Mouse (Mus musculus) MN1 (cell line): ENCODE data around the gene Serpina3k.
"Not testable (repeated sequence)": the region's sequence is repeated elsewhere in the genome, so short reads cannot be mapped to it uniquely, and the experiment has no call there.

Experiments used
- DNase-seq: peaks from one replicate; pipeline ENCODE4 v3.0.0-alpha.2; 2016; ENCODE audit warnings: low spot score

Serpina3k gene

DNA sequence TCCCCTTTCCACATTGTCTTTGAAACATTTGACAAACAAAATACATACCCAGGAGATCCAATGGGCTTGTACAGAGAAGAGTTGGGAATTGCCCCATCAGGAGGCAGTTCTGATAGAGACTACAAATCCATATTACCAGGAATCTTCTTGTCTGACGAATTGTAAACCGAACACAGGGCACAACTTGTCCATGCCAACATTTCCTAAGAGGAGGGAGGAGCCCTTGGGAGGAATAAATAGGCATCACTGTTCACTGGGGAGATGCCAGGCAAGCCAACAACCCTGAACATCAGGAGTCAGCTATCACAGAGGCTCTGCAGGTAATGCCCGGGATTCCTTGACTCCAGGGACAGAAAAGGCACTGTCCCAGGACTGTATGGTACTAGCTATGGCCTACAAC is at the start of gene Serpina3k, which contains the start of gene Serpina3m:
Serpina3k (plus strand) TSS at position 261 of the 400 bp plus-strand sequence.
Serpina3m (plus strand) TSS at position 261 of the 400 bp plus-strand sequence.
- DNase-seq: not testable (repeated sequence)

DNA sequence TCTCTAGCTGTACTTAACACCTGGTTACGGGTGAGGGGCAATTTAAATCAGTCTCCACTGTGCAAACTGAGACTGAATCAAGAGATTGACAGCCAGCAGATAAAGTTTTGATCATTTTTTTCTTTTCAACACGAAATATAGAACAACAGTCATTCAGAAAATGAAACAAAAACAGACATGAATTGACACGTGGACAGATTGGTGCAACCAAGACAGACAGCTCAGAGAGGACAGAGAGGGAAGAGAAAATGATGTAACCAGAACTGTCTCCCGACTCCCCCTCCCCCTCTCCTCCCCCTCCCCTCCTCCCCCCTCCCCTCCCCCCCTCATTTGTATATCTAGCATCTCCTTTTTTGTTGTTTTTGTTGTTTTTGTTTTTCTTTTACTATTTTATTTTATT is 48.4 kb upstream of the Serpina3k start:
- no peak for DNase-seq

DNA sequence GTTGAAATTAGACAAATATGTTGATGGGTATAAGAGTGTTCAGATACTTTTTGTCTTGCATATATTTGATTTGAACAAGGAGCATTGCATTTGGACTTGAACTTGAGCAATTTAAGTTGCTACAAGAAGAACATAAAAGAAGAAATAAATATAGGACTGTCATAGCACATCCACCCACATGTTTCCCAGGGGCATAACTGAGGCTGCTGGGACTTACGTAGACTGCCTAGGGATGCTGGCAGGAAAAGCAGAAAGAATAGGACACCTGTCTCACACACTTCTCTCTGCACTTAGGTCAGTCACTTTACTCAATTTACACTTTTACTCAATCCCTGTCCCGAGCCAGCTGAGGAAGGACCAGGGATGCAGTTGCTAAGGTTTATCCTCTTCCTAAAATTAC is 44.3 kb upstream of the Serpina3k start:
- DNase-seq: no peak

DNA sequence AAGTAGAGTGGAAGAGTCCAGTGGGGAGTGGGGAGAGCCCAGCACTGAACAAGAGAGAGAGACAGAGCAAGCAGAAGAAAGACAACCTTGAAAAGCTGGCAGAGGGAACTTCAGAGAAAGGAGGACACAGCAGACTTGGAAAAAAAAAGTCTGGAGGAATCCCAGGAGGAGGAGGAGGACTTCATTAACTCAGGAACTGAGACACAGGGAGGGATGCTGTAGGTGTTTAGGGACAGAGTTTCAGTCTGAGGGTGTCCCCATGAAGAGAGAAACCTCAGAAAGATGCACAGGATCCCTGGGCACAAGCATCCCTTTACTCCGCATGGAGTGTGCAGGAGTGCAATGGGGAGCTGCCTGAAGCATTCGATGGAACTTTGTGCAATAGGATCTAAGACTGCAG is 40.2 kb upstream of the Serpina3k start:
- DNase-seq: no peak

DNA sequence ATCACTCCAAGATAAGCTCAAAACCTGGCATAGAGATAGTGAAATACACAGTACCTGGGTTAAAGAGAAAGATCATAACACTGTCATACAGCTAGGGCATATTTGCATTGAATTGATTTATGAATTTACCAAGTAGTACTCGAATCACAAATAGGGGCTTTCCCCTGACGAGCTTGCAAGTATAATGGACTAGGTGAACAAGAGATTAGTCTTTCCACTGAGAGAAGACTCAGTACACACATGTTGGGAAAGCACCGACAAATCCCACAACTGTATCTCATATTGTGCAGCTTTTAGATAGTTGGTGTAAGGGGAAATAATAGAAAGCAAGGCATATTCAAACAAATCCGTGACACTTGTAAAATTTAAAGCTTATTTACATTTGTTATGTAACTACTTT is 32.3 kb upstream of the Serpina3k start:
- no peak for DNase-seq

DNA sequence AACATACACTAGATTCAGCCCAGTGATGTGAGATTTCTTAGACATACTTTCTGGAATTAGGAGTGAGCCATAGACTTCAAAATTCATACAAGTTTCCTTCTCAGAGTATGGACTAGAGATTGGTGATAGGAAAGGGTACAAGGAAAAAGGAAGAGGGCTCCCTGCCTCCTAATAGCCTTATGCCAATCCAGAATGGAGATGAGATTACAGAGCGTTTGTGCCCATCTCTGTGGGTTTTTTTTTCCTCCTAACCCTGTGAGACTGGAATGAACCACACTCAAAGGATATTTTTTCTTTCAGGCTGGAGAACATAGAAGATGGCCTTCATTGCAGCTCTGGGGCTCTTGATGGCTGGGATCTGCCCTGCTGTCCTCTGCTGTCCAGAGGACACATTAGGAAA is 24.0 kb upstream of the Serpina3k start, which contains the start of gene Serpina3j:
Serpina3j (plus strand) TSS at position 301 of the 400 bp plus-strand sequence.
- no peak for DNase-seq

DNA sequence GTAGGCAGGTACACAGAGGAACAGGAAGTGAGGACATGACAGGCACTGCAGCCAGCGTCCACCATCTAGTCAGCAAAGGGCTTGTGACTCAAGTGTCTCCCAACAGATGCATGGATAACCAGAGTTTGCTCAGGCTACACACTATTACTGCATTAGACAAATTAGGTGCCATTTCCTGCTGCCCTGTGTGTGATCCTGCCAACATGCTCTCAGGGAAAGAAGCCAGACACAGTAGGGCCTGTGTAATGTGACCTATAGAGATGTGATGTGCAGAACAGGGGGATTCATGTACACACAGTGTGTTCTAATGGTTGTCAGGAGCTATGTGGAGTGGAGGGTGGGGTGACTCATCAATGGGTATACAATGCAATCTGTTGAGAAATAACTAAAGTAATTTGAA is 15.8 kb upstream of the Serpina3k start:
- no peak for DNase-seq

DNA sequence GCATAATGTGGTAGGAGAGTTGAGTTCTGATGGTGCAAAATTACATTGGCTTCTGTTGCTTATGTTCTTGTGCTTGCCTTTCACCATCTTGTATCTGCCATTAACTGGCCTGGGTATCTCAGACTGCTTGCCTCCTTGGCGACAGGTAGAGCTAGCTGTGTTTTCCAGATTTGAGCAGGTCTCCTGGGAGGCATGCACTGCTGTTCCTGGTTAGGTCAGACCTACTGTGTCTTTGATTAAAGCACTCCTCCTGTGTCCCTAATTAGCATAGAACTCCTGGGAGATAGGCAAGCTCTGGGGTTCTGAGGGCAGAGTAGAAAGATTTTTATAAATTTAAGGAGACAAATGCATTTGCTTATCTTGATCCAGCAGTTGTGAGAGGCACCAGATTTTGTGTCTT is 6.6 kb upstream of the Serpina3k start:
- no peak for DNase-seq

DNA sequence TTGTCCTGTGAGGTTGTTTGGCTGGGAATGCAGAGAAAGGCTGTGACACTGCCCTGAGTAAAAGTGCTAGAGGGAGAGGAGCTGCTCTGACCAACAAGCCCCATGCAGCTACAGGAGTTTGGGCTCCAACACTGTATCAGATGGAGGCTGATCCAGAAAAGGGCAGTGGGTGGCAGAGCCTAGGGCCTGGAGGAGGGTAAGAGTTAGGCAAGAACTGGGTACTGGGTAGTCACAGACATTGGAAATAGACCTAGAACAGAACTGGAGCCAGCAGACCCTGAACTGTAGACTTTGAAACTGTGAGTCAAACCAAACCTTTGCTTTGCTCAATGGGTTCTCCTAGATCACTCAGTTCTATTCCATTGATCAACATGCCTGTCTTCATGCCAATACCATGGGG is 1.4 kb upstream of the Serpina3k start:
- not testable (repeated sequence) for DNase-seq

DNA sequence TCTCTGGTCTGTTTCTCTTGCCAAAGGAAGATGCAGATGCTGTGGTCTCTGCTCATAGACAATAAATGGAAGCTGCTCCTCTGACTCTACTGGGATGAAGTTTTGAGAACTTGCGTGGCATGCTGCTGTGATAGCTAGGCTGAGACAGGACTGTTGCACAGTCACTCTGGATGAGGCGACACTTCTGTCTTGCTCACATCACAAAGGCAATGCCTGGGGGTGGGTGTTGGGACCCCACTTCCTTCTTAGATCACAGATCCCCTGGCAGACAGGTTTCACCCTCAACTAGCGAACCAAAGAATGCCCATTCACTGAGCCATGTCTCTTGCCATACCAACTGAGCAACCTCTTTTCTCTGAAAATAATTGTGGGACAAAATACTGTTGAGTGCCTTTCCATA is 419 bp downstream of the Serpina3k start:
- DNase-seq: no peak

DNA sequence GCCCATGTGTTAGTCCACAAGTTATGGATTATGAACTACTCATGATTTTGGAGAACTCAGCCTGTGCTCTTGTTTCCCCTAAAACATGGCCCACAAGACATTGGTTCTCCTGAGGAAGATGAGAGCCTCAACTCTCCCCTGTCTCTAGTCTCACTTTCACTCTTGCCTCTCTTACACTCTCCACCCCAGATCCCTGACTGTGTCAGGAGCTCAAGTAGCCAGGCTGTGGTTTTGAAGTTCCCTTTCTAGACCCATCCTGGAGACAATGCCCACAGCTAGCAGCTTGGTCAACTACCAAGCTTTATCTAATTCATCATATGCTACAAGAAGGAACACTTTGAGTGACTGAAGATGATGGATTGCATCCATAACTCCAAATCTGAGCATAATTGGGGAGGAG is 4.2 kb downstream of the Serpina3k start:
- DNase-seq: not testable (repeated sequence)

DNA sequence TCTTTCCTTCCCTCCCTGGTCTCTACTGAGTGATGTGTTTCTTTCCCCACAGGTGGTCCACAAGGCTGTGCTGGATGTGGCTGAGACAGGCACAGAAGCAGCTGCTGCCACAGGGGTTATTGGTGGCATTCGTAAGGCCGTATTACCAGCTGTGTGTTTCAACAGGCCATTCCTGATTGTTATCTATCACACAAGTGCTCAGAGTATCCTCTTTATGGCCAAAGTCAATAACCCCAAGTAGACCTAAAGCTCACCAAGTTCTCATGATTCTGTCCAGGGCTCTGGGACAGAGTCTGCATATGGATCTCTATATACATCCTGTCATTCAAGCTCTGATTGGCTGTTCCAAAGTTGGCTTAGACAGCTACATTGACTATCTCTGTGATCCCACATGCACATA is 6.9 kb downstream of the Serpina3k start:
- no peak for DNase-seq

DNA sequence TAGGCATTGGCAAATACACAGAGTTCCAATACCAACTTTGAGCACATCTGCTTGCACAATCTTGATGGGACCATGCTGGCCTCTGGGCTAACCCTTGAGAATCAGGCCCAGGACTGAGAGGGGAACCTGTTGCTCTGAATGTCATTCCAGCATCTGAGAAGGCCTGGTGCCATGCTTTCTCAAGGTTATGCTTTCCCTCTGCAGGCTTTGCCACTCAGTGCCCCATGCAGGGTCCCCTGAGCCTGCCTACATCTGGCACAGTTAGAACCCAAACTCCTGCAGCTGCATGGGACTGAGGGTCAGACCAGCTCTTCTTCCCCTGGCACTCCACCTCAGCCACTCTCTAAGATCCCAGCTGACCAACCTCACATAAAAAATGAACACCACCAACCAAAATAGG is 7.4 kb downstream of the Serpina3k start:
- no peak for DNase-seq

DNA sequence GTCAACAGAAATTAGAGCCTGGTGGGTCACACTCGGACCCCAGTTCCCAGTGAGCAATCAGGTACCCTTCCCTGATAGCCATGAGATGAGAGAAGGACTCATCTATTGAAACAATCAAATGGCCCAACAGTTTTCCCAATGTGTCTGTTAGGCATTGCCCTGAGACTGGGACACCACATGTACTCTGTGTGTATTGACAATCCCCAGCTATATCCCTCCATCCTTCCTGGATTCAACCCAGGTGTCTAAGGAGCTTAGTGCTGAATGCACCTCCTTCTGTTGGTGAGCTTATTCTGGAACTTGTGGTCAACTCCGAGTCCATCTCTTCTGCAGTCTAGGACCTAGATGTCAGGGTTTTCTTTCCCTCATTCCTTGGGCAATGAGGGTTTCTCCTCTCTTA is 8.8 kb downstream of the Serpina3k start:
- no peak for DNase-seq

DNA sequence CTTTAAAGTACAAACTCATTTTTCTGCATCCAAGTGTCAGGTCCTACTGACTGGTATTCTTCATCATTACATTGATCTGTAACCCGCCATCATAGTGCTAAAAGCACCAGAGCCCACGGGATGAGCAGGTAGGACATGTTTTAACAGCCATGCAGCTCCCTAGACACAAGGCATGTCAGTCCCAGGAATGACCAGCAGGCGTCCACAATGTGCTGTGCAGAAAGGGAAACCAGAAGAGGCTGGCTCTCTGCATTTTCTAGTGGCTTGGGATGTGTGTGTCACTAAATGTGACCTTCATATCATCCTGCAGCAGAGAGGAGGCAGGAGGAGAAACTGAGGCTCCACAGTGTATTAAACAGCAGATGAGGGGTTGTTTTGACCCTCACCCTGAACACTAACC is 13.5 kb downstream of the Serpina3k start:
- not testable (repeated sequence) for DNase-seq

DNA sequence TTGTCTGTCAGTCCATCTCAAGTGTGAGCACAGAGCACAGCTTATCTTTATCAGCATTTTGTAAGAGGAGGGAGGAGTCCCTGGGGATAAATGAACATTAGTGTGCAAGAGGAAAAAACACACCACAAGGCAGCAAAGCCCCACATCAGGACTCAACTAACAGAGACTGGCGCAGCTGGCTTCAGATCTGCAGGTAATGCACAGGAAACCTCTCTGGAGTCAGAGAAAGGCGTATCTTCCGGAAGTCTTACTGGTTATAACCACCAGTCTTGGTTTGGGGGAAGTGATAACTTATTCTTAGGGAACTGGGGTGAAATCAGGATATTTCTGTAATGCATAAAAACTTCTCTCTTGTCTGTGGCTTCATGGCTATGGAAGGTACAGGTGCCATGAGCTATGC is 17.7 kb downstream of the Serpina3k start:
- no peak for DNase-seq

DNA sequence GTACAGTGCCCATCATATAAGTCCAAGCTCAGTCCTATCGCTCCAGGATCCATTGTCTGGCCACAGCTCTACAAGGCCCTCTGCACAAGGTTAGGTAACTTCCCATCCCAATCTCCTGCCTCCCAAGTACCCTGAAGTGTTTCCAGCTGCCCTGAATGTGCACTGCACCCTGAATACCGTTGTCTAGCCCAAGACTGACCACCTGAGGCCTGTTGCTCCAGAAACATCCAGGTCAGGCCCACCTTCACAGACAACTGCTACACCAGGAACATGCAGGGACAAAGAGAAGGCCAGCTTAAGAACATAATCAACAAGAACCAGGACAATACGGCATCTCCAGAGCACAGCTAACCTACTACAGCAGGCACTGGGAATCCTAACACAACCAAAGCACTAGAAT is 31.7 kb downstream of the Serpina3k start:
- no peak for DNase-seq

DNA sequence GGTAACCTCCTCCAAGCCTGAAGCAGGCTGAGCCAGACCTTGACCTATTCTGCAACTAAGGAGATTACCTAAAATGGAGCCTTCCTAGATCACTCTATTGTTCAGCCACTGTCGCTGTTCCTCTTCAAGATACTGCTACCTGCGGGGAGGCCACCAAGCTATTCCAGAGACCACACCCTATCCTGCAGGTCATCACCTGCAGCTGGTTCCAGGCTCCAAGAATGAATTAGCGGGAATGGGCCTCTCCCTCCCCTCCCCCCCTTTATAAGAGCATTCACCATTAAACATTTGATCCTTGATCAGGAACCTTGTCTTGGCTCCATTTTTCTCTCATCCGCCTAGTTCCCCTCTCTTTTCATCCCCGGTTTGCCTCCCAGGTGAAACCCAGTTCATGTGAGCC is 38.9 kb downstream of the Serpina3k start:
- DNase-seq: not testable (repeated sequence)

DNA sequence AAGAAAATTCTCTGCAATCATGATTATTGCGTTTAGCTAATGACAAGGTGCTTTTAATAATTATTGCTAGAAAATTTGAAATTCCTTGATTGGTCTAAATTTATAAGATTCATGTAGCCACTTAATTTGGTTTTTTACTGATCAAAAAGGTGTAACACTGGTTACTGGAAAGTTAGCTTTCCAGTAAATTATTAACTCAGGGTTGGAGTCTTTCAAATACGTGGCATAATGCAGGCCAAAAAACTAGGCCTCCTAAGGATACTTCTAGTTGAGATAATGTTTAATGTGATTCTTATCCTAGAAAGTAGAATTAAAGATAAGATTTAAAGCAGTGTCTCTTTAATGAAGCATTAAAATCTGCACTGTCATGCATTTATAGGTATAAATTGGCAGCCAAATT is 40.1 kb downstream of the Serpina3k start:
- DNase-seq: not testable (repeated sequence)

DNA sequence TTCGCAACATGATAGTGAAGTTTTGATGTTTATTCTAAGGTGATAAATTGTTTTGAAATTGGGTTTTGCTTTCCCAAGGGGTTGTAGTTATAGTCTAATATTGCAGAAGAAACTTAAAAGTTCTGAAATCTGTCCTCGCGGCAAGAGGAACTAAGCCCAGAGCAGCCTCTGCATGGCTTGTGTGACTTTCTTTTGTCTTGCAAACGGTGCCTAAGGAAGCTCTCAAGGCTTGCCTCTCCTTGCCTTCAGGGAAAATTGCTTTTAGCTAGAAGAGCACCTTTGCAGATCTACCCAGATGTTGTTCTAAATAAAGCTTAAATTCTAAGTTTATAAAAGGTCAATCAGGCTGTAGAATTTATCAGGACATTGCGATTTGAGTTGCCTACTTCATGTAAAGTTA is 40.5 kb downstream of the Serpina3k start:
- not testable (repeated sequence) for DNase-seq

DNA sequence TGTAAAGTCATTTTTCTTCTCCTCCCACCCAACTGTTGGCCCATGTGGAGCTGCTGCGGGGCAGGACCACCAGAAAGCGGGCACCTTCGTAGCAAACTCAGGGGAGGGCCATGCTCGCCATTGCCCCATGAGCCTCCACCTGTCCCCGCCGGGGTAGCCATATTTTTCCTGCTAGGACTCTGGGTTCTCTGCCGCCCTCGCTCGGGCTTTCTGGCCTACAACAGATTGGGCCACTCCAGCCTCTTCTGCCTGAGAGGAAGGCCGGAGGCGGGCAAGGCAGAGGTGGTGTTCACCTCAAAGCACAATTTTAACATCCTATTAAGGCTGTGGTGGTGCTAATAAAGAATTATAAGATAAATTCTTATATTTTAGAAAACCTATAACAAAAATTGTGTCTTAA is 41.6 kb downstream of the Serpina3k start:
- no peak for DNase-seq

DNA sequence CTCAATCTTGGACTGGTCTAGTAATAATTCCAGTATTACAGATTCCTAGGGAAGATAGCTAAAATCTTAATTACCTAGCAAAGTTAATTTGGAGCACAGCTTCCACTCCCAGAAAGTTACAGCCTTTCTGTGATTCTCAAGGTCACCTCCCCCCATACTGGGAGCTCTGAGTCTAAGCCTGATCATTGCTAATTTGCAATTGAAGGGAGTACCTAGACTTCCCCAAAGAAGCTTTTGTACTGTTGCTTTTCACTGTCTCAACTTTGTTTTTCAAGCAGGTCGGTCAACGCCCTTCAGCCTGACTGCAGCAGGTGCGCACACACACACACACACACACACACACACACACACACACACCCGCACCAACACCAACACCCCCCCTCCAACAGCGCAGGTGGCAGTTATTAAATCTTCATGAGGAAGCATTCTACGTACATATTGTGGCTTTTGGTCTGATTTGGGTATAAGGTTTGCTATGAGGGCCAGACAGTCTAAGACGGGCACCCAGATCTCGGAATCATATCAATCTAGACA is 42.9 kb downstream of the Serpina3k start:
- DNase-seq: not testable (repeated sequence)

DNA sequence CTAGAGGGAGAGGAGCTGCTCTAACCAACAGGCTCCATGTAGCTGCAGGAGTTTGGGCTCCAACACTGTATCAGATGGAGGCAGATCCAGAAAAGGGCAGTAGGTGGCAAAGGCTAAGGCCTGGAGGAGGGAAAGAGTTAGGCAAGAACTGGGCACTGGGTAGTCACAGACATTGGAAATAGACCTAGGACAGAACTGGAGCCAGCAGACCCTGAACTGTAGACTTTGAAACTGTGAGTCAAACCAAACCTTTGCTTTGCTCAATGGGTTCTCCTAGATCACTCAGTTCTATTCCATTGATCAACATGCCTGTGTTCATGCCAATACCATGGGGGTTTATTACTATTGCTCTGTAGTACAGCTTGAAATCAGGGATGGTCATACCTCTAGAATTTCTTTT is 47.7 kb downstream of the Serpina3k start:
- DNase-seq: not testable (repeated sequence)

DNA sequence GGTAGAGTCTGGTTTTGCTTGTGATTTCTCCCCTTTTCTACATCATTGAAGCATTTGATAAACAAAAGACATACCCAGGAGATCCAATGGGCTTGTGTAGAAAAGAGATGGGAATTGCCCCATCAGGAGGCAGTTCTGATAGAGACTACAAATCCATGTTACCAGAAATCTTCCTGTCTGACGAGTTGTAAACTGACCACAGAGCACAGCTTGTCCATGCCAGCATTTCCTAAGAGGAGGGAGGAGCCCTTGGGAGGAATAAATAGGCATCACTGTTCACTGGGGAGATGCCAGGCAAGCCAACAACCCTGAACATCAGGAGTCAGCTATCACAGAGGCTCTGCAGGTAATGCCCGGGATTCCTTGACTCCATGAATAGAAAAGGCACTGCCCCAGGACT is 48.6 kb downstream of the Serpina3k start:
- DNase-seq: not testable (repeated sequence)

DNA sequence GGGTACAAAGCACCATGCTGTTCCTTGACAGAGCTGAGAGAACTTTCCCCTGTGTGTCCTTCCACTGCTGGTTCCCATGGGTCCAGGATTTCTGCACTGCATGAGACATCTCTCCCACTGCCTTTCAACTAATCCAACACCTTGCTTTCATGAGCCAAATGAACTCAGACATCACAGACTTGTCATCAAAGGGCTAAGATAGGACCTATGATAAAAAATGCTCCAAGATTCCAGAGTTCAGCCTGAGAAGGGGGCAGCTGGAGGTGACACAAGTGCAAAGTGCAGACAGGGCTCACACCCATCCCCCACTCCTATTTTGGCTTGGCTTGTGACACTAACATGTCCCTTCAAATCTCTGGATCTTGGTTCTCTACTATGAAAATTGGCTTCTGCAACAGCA is 50.2 kb downstream of the Serpina3k start:
- DNase-seq: no peak
